Comparison of ENCODE assay signal across 22 mouse cellular contexts in the genomic region with DNA sequence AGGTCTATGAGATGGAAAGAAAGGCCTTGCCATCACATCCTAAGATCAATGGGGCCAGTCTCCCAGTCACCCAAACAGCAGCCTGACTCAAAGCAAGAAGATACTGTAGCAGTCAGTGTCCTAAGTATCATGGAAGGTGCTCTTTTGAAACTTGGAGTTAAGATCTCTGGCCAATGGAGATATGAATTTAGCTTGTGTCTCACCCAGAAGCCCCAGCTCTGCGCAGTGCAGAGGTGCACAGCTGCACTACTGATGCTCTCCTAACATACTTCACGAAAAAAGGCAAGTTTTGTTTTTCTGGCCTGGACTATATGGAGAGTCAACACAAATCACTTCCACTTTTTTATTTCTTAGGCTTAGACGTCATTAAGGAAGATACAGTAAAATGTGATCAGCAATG.
"Had no signal": no experiment of that assay in that cellular context is flagged by ENCODE, and none has a peak within 500 bp of the region (broad histone marks: within the 10 kb centered on the region; RNA-seq: fewer than 3 reads in every experiment).

No protein-coding gene starts in this region.

- ATAC-seq: liver, postnatal 0 days; lung, postnatal 0 days had no signal

- H3K4me3 ChIP-seq: limb, embryonic 12.5 days; limb, embryonic 15.5 days; megakaryocyte, embryonic 14.5 days; midbrain, embryonic 10.5 days; neural tube, embryonic 12.5 days; neural tube, embryonic 15.5 days had no signal

- H3K4me2 ChIP-seq: limb, embryonic 12.5 days; limb, embryonic 15.5 days; liver, embryonic 11.5 days; lung, embryonic 14.5 days; neural tube, embryonic 12.5 days; neural tube, embryonic 15.5 days had no signal

- H3K36me3 ChIP-seq: limb, embryonic 12.5 days; limb, embryonic 15.5 days; midbrain, embryonic 10.5 days; neural tube, embryonic 12.5 days; neural tube, embryonic 15.5 days had no signal

- DNase-seq: kidney, adult 2 months; kidney, postnatal 25 days; left cerebral cortex, postnatal 4 days; liver, postnatal 0 days; lung, embryonic 14.5 days; midbrain, embryonic 14.5 days; right cerebral cortex, adult 18-20 months; right cerebral cortex, postnatal 14 days; right cerebral cortex, postnatal 4 days; spleen, adult 18-20 months; thymus, adult 18-20 months; thymus, postnatal 36 days had no signal

- H3K27ac ChIP-seq: kidney, postnatal 0 days; limb, embryonic 12.5 days; limb, embryonic 15.5 days; liver, embryonic 14.5 days; midbrain, embryonic 10.5 days; neural tube, embryonic 12.5 days; neural tube, embryonic 15.5 days had no signal

- H3K4me1 ChIP-seq: midbrain, embryonic 10.5 days had no signal

- H3K27me3 ChIP-seq: limb, embryonic 12.5 days; limb, embryonic 15.5 days; megakaryocyte, embryonic 14.5 days; neural tube, embryonic 12.5 days; neural tube, embryonic 15.5 days had no signal

- H3K9ac ChIP-seq: limb, embryonic 12.5 days; limb, embryonic 15.5 days; liver, embryonic 14.5 days; liver, postnatal 0 days; lung, embryonic 14.5 days; neural tube, embryonic 12.5 days; neural tube, embryonic 15.5 days had no signal

- H3K9me3 ChIP-seq: limb, embryonic 12.5 days; limb, embryonic 15.5 days; megakaryocyte, embryonic 14.5 days; midbrain, embryonic 10.5 days; neural tube, embryonic 12.5 days; neural tube, embryonic 15.5 days had no signal
